Comparison of ENCODE assay signal across 8 mouse cellular contexts in genomic region chr1:176274667-176275610, GRCm38 (mm10). TPM values are rescaled to one million over a fixed set of nuclear protein-coding genes. Genes with fewer than 3 reads are reported as not detected.
DNase-seq lines count a peak whose midpoint lies in the region; ATAC-seq and TF ChIP-seq lines count a peak whose summit lies in the region.
"Had no signal": no experiment of that assay in that cellular context is flagged by ENCODE, and none has a peak within 500 bp of the region (broad histone marks: within the 10 kb centered on the region; RNA-seq: fewer than 3 reads in every experiment).

Pld5 (minus strand) TSS chr1:176275312.

- H3K4me1 ChIP-seq in intestine, postnatal 0 days (replicated peaks; ENCODE audit: control insufficient read depth, insufficient read depth, low read length) = no peaks in the 10 kb centered on the region
- H3K4me1 ChIP-seq in stomach, embryonic 14.5 days (ENCODE audit: control insufficient read depth, insufficient read depth, low read length) = no peaks in the 10 kb centered on the region

- no peak within 1 kb of the TSS for H3K27ac ChIP-seq in intestine, postnatal 0 days (ENCODE audit: low read depth, low read length)
- H3K27ac ChIP-seq in stomach, embryonic 14.5 days (ENCODE audit: low read length) = no peak within 1 kb of the TSS

- DNase-seq in ovary, postnatal 10 days (ENCODE audit: low spot score) = peak; percentile 6
- no peak for DNase-seq in ovary, postnatal 14 days (ENCODE audit: low spot score)
- DNase-seq in cerebellum, adult 9-11 months = peak; percentile 72

- no peaks in the 10 kb centered on the region for H3K36me3 ChIP-seq in intestine, postnatal 0 days (ENCODE audit: control insufficient read depth, insufficient read depth)
- H3K36me3 ChIP-seq in stomach, embryonic 14.5 days (ENCODE audit: control insufficient read depth, insufficient read depth, low read length) = no peaks in the 10 kb centered on the region

- TF ChIP-seq CTCF in intestine, postnatal 0 days (IDR thresholded peaks at IDR 0.05; ENCODE audit: low read depth) = no peak

- peak; percentile 75 for ATAC-seq in frontal cortex, adult (ENCODE audit: low TSS enrichment)
- ATAC-seq in intestine, postnatal 0 days = peak; percentile 43; the same call in 1 of the 2 replicates
- ATAC-seq in megakaryocyte progenitor cell, adult 5-6 weeks (replicated peaks; ENCODE audit: poor library complexity) = peak; percentile 58
- ATAC-seq in stomach, embryonic 14.5 days (ENCODE audit: insufficient number of reproducible peaks, insufficient read depth, low FRiP score, low read depth) = peak; percentile 89

- H3K9ac ChIP-seq in intestine, postnatal 0 days (ENCODE audit: low read depth, low read length) = no peak within 1 kb of the TSS
- peak within 1 kb of the TSS; percentile 28; the same call in 1 of the 2 replicates for H3K9ac ChIP-seq in stomach, embryonic 14.5 days (replicated peaks; ENCODE audit: low read depth, low read length)

- H3K27me3 ChIP-seq in intestine, postnatal 0 days (replicated peaks; ENCODE audit: control insufficient read depth, insufficient read depth, low read length) = peaks cover 29% of the 10 kb centered on the region
- peaks cover 7% of the 10 kb centered on the region; the same call in 1 of the 2 replicates for H3K27me3 ChIP-seq in stomach, embryonic 14.5 days (ENCODE audit: control insufficient read depth, insufficient read depth, low read length)

- H3K4me2 ChIP-seq in intestine, postnatal 0 days (replicated peaks; ENCODE audit: low read depth) = peak within 1 kb of the TSS; percentile 80
- peak within 1 kb of the TSS; percentile 95 for H3K4me2 ChIP-seq in stomach, embryonic 14.5 days (replicated peaks; ENCODE audit: low read depth, low read length)

- no peaks in the 10 kb centered on the region for H3K9me3 ChIP-seq in intestine, postnatal 0 days (ENCODE audit: control insufficient read depth)
- no peaks in the 10 kb centered on the region for H3K9me3 ChIP-seq in stomach, embryonic 14.5 days (ENCODE audit: control insufficient read depth, low read depth, low read length)

- H3K4me3 ChIP-seq in intestine, postnatal 0 days (ENCODE audit: low read depth, low read length) = peak within 1 kb of the TSS; percentile 42
- peak within 1 kb of the TSS; percentile 44 for H3K4me3 ChIP-seq in stomach, embryonic 14.5 days (ENCODE audit: low read depth, low read length)

- WGBS in intestine, postnatal 0 days = 1% methylated on average over 63 of the region's 86 CpGs
- WGBS in stomach, embryonic 14.5 days = under 1% methylated on average over 81 of the region's 86 CpGs

RNA-seq across cellular contexts. Expression of gene Pld5, which starts in this region (rescaled TPM):
- polyA plus RNA-seq in intestine, postnatal 0 days (2015; fragmentation: Nextera tagmentation; extraction: Ambion mirVana) = 0.26 and 0.27 TPM in 2 replicates
- total RNA-seq in megakaryocyte progenitor cell, adult 5-6 weeks (2015) = not detected in 2 replicates
- not detected in 2 replicates for total RNA-seq in megakaryocyte progenitor cell, adult 5-6 weeks (2017)
- polyA plus RNA-seq in stomach, embryonic 14.5 days (2014; fragmentation: Nextera tagmentation; extraction: Ambion mirVana) = 1.2 and 1.4 TPM in 2 replicates
- total RNA-seq: liver, adult 2 months had no signal
- polyA plus RNA-seq: liver, adult 2 months had no signal

Comparison
In these comparisons a context has a peak if more than half of its experiments do, and no peak if none do; other contexts are left out.
1. Peak in ATAC-seq, H3K4me3 ChIP-seq and H3K4me2 ChIP-seq in intestine, postnatal 0 days; RNA of the gene not detected or under 1 TPM.
2. Peak in ATAC-seq in megakaryocyte progenitor cell, adult 5-6 weeks; RNA of the gene not detected or under 1 TPM.